Mouse (Mus musculus): ENCODE data around the gene 1700034J05Rik. TPM values are rescaled to one million over a fixed set of nuclear protein-coding genes. Genes with fewer than 3 reads are reported as not detected.

The 1700034J05Rik gene
- polyA plus RNA-seq (2015; fragmentation: Nextera tagmentation; extraction: Ambion mirVana) = not detected in 2 replicates

GRCm38 (mm10) chr6:146954258-146954657 is at the start of gene 1700034J05Rik:
Gene 1700034J05Rik, minus strand, starts transcription at chr6:146954422.
- no peaks in the 10 kb centered on the region for H3K36me3 ChIP-seq
- 84% methylated on average over 1 of the region's 1 CpGs for WGBS
- no peaks in the 10 kb centered on the region for H3K9me3 ChIP-seq
- H3K27ac ChIP-seq = no peak within 1 kb of the TSS
- H3K4me3 ChIP-seq = no peak within 1 kb of the TSS
- 0 out of 2 replicates have a peak, but pooled peaks cover 8% of the 10 kb centered on the region for H3K4me1 ChIP-seq (replicated peaks)
- no peak within 1 kb of the TSS for H3K4me2 ChIP-seq
- no peak for ATAC-seq (ENCODE audit: low FRiP score)
- no peaks in the 10 kb centered on the region for H3K27me3 ChIP-seq
- H3K9ac ChIP-seq = no peak within 1 kb of the TSS

GRCm38 (mm10) chr6:146999755-147000154 is 45.5 kb upstream of the 1700034J05Rik start:
- Histone ChIP-seq H3K4me2 (no peak overlapping the region), H3K27me3 (no peaks in the 10 kb centered on the region), H3K36me3 (no peaks in the 10 kb centered on the region), H3K9me3 (no peaks in the 10 kb centered on the region), H3K4me1 (replicated peaks) (no peaks in the 10 kb centered on the region), H3K9ac (no peak overlapping the region), H3K4me3 (no peak overlapping the region), H3K27ac (no peak overlapping the region)
- 66% methylated on average over 2 of the region's 2 CpGs for WGBS
- no peak for ATAC-seq (ENCODE audit: low FRiP score)

GRCm38 (mm10) chr6:146999302-146999701 is 45.1 kb upstream of the 1700034J05Rik start:
- no peak for ATAC-seq (ENCODE audit: low FRiP score)
- Histone ChIP-seq H3K27ac (no peak overlapping the region), H3K4me2 (no peak overlapping the region), H3K9ac (no peak overlapping the region), H3K36me3 (no peaks in the 10 kb centered on the region), H3K9me3 (no peaks in the 10 kb centered on the region), H3K4me1 (replicated peaks) (no peaks in the 10 kb centered on the region), H3K27me3 (no peaks in the 10 kb centered on the region), H3K4me3 (no peak overlapping the region)
- WGBS = 91% methylated on average over 9 of the region's 9 CpGs

GRCm38 (mm10) chr6:146998710-146999109 is 44.5 kb upstream of the 1700034J05Rik start:
- no peak overlapping the region for H3K9ac ChIP-seq
- ATAC-seq (ENCODE audit: low FRiP score) = no peak
- H3K4me1 ChIP-seq (replicated peaks) = no peaks in the 10 kb centered on the region
- no peak overlapping the region for H3K27ac ChIP-seq
- no peak overlapping the region for H3K4me2 ChIP-seq
- H3K36me3 ChIP-seq = no peaks in the 10 kb centered on the region
- no peaks in the 10 kb centered on the region for H3K9me3 ChIP-seq
- no peak overlapping the region for H3K4me3 ChIP-seq
- 90% methylated on average over 4 of the region's 4 CpGs for WGBS
- no peaks in the 10 kb centered on the region for H3K27me3 ChIP-seq

- Histone ChIP-seq H3K9me3 (no peaks in the 10 kb centered on the region), H3K27me3 (no peaks in the 10 kb centered on the region), H3K4me1 (replicated peaks) (no peaks in the 10 kb centered on the region), H3K27ac (no peak overlapping the region), H3K9ac (no peak overlapping the region), H3K4me2 (no peak overlapping the region), H3K36me3 (no peaks in the 10 kb centered on the region), H3K4me3 (no peak overlapping the region)
- no peak for ATAC-seq (ENCODE audit: low FRiP score)
- WGBS = 90% methylated on average over 6 of the region's 6 CpGs
Measured at GRCm38 (mm10) chr6:146997006-146997405, 42.8 kb upstream of the 1700034J05Rik start.

- H3K9ac ChIP-seq = no peak overlapping the region
- no peak overlapping the region for H3K27ac ChIP-seq
- no peak overlapping the region for H3K4me2 ChIP-seq
- H3K9me3 ChIP-seq = no peaks in the 10 kb centered on the region
- H3K4me1 ChIP-seq (replicated peaks) = no peaks in the 10 kb centered on the region
- no peaks in the 10 kb centered on the region for H3K27me3 ChIP-seq
- no peak for ATAC-seq (ENCODE audit: low FRiP score)
- no peaks in the 10 kb centered on the region for H3K36me3 ChIP-seq
- whole genome bisulfite sequencing = 89% methylated on average over 6 of the region's 6 CpGs
- H3K4me3 ChIP-seq = no peak overlapping the region
Measured at GRCm38 (mm10) chr6:146995878-146996277, 41.7 kb upstream of the 1700034J05Rik start.

- H3K4me3 ChIP-seq = no peak overlapping the region
- no peak for ATAC-seq (ENCODE audit: low FRiP score)
- H3K27ac ChIP-seq = no peak overlapping the region
- H3K27me3 ChIP-seq = no peaks in the 10 kb centered on the region
- no peaks in the 10 kb centered on the region for H3K36me3 ChIP-seq
- no peak overlapping the region for H3K4me2 ChIP-seq
- H3K9ac ChIP-seq = no peak overlapping the region
- WGBS = 74% methylated on average over 2 of the region's 2 CpGs
- no peaks in the 10 kb centered on the region for H3K4me1 ChIP-seq (replicated peaks)
- H3K9me3 ChIP-seq = no peaks in the 10 kb centered on the region
Measured at GRCm38 (mm10) chr6:146995391-146995790, 41.2 kb upstream of the 1700034J05Rik start.

GRCm38 (mm10) chr6:146994236-146994635 is 40.0 kb upstream of the 1700034J05Rik start:
- no peak overlapping the region for H3K9ac ChIP-seq
- H3K9me3 ChIP-seq = no peaks in the 10 kb centered on the region
- no peaks in the 10 kb centered on the region for H3K4me1 ChIP-seq (replicated peaks)
- no peak overlapping the region for H3K27ac ChIP-seq
- no peaks in the 10 kb centered on the region for H3K27me3 ChIP-seq
- ATAC-seq (ENCODE audit: low FRiP score) = no peak
- H3K4me2 ChIP-seq = no peak overlapping the region
- 42% methylated on average over 5 of the region's 5 CpGs for WGBS
- no peak overlapping the region for H3K4me3 ChIP-seq
- no peaks in the 10 kb centered on the region for H3K36me3 ChIP-seq

- no peaks in the 10 kb centered on the region for H3K9me3 ChIP-seq
- H3K27ac ChIP-seq = no peak overlapping the region
- no peak overlapping the region for H3K9ac ChIP-seq
- H3K4me2 ChIP-seq = no peak overlapping the region
- no peak overlapping the region for H3K4me3 ChIP-seq
- ATAC-seq (ENCODE audit: low FRiP score) = no peak
- H3K4me1 ChIP-seq (replicated peaks) = peaks cover 11% of the 10 kb centered on the region
- H3K27me3 ChIP-seq = no peaks in the 10 kb centered on the region
- 88% methylated on average over 3 of the region's 3 CpGs for WGBS
- H3K36me3 ChIP-seq = no peaks in the 10 kb centered on the region
Measured at GRCm38 (mm10) chr6:146984569-146984968, 30.3 kb upstream of the 1700034J05Rik start.

- Histone ChIP-seq H3K9me3 (no peaks in the 10 kb centered on the region), H3K9ac (no peak overlapping the region), H3K27me3 (no peaks in the 10 kb centered on the region), H3K36me3 (no peaks in the 10 kb centered on the region), H3K4me1 (replicated peaks) (peaks cover 14% of the 10 kb centered on the region), H3K4me3 (no peak overlapping the region), H3K4me2 (no peak overlapping the region), H3K27ac (no peak overlapping the region)
- ATAC-seq (ENCODE audit: low FRiP score) = no peak; the same call in 1 of the 2 replicates
- WGBS = 11% methylated on average over 1 of the region's 1 CpGs
Measured at GRCm38 (mm10) chr6:146981249-146981835, 27.1 kb upstream of the 1700034J05Rik start.

- no peak overlapping the region for H3K9ac ChIP-seq
- no peak overlapping the region for H3K4me2 ChIP-seq
- H3K36me3 ChIP-seq = no peaks in the 10 kb centered on the region
- no peak overlapping the region for H3K4me3 ChIP-seq
- peaks cover 14% of the 10 kb centered on the region for H3K4me1 ChIP-seq (replicated peaks)
- 34% methylated on average over 3 of the region's 3 CpGs for WGBS
- H3K9me3 ChIP-seq = no peaks in the 10 kb centered on the region
- no peaks in the 10 kb centered on the region for H3K27me3 ChIP-seq
- no peak for ATAC-seq (ENCODE audit: low FRiP score)
- H3K27ac ChIP-seq = no peak overlapping the region
Measured at GRCm38 (mm10) chr6:146979953-146980352, 25.7 kb upstream of the 1700034J05Rik start.

- no peak overlapping the region for H3K4me3 ChIP-seq
- no peaks in the 10 kb centered on the region for H3K9me3 ChIP-seq
- H3K36me3 ChIP-seq = no peaks in the 10 kb centered on the region
- no peak overlapping the region for H3K9ac ChIP-seq
- ATAC-seq (ENCODE audit: low FRiP score) = no peak
- H3K4me1 ChIP-seq (replicated peaks) = peaks cover 14% of the 10 kb centered on the region
- H3K27ac ChIP-seq = no peak overlapping the region
- WGBS = 87% methylated on average over 1 of the region's 1 CpGs
- H3K4me2 ChIP-seq = no peak overlapping the region
- H3K27me3 ChIP-seq = no peaks in the 10 kb centered on the region
Measured at GRCm38 (mm10) chr6:146979115-146979744, 25.0 kb upstream of the 1700034J05Rik start.

- H3K27me3 ChIP-seq = no peaks in the 10 kb centered on the region
- H3K9ac ChIP-seq = no peak overlapping the region
- H3K9me3 ChIP-seq = no peaks in the 10 kb centered on the region
- H3K4me2 ChIP-seq = no peak overlapping the region
- no peaks in the 10 kb centered on the region for H3K36me3 ChIP-seq
- no peak overlapping the region for H3K27ac ChIP-seq
- no peak for ATAC-seq (ENCODE audit: low FRiP score)
- 63% methylated on average over 5 of the region's 5 CpGs for WGBS
- peaks cover 14% of the 10 kb centered on the region for H3K4me1 ChIP-seq (replicated peaks)
- H3K4me3 ChIP-seq = no peak overlapping the region
Measured at GRCm38 (mm10) chr6:146978691-146979114, 24.5 kb upstream of the 1700034J05Rik start.
